Mouse (Mus musculus) megakaryocyte, embryonic 14.5 days (primary cell): ENCODE measurements around the gene 4921507P07Rik.

ENCODE experiments used
- FLI1 ChIP-seq: IDR thresholded peaks from 2 replicates; pipeline ENCODE4 v1.6.1; 2012; ENCODE audit warnings: low read length, inconsistent platforms, mixed read lengths
- GATA1 ChIP-seq: IDR thresholded peaks from 3 replicates; pipeline ENCODE4 v1.6.1; 2012; ENCODE audit warnings: mixed read lengths, low read length, inconsistent platforms, borderline replicate concordance

- TF ChIP-seq GATA1 (no peak), FLI1 (no peak)
Observed at GRCm38 (mm10) chr6:50562421-50562820, 34.0 kb downstream of the 4921507P07Rik start.
